Mouse (Mus musculus) right cerebral cortex, postnatal 14 days (tissue): Measurements from ENCODE around the gene Bag5.
"Not testable (repeated sequence)": the region's sequence is repeated elsewhere in the genome, so short reads cannot be mapped to it uniquely, and the experiment has no call there.

Source experiments
- DNase-seq: peaks from one replicate; pipeline ENCODE4 v3.0.0; 2022

Bag5 gene

DNA sequence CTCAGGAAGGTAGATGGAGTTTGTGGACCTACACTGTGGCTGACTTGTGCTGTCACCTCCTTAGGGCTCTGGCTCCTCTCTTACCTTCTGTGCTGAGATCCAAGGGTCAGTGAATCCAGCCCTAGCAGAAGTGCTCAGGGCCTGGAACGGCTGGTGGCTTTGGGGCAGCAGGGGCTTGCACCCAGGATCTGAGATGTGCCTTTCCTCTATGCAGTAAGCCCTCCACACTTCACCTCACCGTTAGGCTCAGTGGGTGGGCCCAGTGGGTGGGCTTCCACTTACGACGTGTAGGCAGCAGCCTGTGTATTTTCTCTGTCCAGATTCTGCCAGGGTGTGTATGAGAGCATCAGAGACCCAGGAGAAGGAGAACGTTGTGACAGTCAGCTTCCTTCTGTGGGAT, 19.9 kb upstream of the Bag5 start:
- no peak for DNase-seq

DNA sequence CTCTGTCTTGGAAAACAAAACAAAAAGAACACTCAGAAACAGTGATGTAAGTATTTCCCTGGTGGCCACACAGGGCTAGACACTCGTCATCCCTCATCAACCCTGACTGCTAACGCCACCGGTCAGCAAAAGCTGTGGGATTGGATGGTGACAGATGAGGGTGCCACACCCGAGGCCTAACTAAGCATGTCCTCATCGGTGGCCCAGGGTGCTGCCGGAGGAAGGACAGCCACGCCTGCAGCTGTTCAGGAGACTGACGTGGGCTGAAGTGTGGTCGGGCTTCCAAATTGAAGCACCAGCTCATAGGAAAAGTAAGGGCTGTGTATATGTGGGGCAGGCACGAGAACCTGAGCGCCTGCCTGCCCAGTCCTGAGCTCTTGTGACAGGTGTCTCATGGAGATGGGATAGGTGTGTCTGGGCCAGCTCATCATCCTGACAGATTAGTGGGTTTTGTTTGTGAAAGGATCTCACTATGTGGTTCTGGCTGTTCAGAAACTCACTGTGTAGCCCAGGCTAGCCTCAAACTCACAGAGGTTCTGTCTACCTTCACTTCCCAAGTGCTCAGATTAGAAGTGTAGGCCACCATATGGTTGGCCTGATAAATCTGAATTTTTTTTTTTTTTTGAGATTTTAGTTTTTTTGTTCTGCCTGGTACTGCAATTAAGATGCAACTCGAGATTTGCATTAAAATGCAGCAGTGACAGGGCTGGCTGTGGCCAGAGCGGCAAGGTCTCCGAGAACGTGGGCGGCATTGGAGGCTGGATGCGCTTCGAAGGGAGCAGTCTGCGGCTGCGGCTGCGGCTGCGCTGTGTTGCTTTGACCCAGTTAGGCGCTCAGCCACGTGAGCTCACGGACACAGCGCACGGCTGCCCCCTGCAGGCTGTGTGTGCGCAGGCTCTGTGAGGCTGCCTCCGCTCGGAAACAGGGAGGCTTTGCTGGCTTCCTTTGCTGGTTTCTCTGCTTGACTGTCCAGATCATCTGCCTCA, 19.1 kb upstream of the Bag5 start:
- DNase-seq = peak; percentile 92

DNA sequence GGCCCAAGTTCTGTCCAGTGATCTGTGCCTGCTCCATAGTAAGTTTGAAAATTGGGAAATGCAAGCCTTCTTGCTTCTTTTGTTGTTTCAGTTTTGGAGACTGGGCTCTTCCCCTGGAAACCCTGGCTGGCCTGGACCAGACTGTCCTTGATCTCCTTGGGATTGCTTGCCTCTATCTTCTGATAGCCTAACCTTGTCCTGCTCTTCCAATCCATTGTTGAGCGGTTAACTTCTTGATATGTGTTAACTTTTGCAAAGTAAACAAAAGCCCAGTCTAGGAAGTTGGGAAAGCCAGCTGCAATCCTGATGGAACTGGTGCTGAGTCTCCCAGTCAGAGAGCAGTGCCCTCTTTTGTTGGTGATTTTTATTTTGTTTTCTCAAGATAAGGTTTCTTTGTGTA, 14.9 kb upstream of the Bag5 start:
- DNase-seq = no peak

DNA sequence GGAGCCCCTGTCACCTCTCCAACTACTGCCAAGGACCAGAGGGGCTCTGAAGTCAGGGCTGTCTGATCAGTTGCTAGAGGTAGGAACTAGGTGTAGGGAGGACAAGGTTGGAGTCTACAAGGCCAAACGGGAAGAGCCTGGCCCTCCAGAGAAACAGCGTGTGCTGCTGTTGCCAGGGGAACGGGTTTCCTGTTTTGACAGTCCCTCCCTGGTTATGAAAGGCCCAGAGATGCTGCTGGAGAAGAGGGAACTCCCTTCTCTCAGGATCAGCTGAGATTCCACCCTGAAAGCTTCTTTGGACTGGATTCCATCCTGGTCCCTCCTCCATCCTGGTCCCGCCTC, 13.0 kb upstream of the Bag5 start:
- DNase-seq = peak; percentile 32

DNA sequence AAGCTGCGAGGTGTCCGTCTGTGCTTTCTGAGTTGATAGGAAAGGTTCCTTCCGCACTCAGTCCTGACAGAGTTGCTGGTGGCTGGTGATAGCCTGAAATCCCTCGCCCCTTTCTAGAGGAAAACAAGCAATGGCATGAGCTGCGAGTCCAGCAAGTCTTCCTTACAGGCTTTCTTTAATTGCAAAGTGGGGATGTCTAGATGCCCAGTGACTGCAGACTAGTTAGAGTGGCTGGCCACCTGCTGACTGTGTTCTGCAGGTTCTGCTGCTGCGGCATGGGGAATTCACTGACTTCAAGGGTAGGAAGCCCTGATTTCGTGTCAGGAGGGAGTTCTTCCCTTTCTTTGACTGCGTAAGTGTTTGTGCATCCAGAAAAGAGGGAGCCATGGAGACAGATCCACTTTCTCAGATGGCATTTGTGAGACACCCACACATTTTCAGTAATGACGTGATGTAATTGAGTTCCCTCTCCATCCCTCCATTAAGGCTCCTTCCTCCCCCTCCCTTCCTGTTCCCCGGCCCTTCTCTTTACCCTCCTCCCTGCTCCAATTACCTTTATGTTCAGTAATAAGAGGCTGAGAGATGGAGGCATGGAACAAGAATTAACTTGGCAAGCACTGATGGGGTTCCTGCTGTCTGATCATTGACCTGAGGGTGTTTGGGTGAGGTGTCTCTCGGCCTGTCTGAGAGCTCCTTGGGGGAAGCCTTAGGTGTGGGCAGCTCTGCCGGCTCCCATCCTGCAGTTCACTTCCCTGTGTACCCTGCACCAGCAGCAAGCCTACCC, 12.5 kb upstream of the Bag5 start:
- DNase-seq = no peak

DNA sequence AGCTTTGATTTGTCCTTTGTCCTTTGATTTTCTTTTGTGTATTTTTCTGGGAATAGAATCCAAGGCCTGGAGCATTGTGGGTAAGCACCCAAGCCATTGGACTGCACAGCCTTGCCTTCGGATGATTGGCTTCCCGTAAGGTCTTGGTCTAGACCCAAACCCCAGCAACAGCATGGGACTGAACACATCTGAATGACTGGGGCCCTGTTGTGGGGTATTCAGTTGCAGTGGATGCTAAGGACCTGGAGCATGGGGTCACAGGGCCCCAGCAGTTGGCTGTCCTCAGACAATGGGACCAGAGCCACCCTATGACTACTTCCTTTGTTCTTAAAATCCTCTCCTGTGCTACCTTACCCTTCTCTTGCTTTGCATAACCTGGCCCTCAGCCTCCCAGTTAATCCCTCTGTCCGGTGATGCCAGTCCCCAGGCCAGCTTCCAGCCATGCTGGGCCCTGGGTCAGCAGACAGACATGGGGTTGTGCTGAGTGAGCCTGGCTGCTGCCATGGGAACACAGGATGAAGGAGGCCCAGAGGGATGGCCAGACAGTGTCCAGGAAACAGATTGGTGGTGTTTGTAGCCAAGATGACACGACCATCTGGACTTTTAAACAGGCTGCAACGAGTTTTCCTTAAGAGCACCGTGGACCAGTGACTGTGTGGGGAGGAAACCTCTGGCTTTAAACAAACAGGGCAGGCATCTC, 11.7 kb upstream of the Bag5 start:
- DNase-seq = no peak

DNA sequence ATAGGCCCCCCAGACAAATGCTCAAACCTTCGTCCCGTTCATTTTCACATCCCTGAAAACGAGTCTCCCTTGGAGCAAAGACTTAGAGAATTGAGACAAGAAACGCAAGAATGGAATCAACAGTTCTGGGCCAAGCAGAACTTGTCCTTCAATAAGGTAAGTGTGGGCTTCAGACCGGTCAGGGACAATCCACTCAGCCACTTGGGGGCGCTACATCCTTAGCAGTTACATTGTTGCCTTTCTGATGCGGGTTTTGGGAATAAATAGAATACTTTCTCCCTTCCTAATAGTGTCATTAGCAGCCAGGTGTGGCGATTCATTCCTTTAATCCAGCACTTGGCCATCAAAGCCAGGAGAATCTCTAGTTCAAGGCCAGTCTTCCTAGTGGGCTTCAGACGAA, 9.6 kb upstream of the Bag5 start:
- DNase-seq = peak; percentile 79

DNA sequence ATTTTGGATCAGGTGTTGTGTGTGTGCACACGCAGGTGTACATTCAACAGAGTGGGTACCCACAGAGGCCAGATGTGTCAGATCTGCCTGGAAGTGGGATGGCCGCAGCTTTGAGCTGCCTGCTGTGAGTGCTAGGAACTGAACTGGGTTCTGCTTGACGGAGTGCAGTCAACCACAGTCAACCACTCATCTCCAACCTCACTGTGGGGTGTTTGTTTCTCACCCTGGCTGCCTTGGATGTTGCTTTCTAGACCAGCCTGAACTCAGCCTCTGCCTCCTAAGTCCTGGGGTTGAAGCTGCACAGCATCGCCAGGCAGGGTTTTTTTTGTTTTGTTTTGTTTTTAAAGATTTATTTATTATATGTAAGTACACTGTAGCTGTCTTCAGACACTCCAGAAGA, 7.2 kb upstream of the Bag5 start:
- DNase-seq = no peak

DNA sequence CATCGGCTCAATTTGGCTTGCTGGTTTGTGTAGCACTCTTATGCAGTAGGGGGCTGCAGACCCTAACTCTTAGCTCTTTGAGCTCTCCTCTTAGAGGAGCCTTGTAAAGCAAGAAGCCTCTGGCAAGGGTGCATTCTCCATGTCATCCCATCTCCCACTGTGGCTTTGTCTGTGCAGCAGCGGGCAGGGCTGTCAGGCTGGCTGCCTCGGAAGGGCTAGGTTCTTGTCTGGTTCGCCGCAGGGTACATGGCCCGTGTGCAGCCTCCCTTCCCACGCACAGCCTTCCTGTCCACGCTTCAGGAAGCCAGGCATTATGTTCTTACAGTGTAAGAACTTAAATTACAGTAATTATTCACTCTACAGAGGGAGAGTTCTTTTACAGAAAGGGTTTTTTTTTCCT, 5.6 kb upstream of the Bag5 start:
- DNase-seq = no peak

DNA sequence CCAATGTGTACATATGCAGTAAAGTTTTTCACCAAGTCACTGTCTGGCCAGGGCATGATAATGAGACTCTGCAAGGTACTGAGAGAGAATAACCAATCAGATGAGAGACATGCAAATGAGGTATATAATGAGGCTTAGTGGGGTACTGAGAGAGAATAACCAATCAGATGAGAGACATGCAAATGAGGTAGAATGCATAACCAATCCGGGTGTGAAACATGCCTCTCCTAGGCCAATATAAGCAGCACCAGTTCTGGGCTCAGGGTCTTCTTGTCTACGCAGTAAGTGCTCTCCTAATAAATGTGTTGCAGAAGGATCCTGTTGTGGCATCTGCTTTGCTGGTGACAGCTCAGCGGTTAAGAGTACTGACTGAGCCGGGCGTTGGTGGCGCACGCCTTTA, 3.4 kb upstream of the Bag5 start:
- DNase-seq = no peak

DNA sequence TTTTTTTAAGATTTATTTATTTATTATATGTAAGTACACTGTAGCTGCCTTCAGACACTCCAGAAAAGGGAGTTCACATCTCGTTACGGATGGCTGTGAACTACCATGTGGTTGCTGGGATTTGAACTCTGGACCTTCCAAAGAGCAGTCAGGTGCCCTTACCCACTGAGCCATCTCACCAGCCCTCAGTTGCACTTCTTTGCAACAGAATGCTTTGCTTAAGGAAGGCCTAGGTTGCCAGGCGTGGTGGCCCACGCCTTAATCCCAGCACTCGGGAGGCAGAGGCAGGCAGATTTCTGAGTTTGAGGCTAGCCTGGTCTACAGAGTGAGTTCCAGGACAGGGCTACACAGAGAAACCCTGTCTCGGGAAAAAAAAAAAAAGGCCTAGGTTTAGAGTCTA, 823 bp upstream of the Bag5 start:
- not testable (repeated sequence) for DNase-seq

DNA sequence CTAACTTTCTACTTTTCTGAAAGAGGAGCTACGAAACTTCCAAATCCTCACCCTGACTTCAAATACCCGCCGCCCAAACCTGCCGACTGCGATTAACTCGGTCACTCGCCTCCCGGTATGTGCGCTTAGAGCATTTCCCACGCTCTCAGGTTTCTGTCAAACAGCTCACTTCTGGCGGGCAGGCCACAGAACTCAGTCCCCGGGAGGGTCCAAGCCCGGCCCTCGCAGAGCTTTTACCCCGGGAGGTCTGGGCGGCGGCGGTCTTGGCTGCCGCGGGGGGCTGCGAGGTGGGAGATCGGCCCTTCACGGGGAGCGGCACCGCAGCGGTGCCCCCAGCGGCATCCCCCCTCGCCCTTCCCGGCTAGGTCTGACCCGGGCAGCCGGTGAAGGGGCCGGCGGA, 581 bp downstream of the Bag5 start:
- DNase-seq = no peak

DNA sequence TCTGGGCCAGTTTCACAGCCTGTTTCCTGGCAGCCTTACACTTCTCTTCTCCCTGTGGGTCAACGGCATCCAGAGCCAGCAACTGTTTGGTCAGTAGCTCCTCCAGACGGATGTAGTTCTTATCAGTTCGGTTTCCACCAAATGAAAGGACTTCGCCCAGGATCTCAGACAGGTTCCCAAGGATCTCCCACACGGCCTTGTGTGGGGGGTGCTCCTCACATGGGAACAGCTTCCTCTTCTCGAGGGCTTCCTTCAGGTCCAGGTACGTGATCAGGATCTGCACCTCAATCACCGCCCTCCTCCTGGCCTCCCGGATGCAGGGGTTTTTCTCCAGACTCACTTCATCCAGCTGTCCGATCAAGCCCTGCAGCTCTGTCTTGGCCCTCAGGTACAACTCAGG, 3.0 kb downstream of the Bag5 start:
- DNase-seq = no peak

DNA sequence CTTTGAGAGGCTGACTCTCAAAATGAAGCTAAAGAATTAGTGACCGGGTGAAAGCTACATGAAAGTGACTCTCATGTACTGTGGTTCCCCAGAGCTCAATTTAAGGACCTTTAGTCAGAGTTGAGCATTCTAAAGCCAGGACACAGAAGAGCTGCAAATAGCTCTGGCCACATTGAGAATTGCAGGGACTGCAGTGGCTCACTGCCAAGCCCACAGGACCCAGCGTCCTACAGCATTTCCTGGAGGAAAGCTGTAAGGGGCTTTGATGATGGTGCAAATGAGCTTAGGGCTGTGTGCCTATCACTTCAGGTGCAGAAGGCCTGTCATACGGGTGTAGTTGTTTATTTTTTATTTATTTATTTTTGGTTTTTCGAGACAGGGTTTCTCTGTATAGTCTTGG, 4.9 kb downstream of the Bag5 start:
- no peak for DNase-seq

DNA sequence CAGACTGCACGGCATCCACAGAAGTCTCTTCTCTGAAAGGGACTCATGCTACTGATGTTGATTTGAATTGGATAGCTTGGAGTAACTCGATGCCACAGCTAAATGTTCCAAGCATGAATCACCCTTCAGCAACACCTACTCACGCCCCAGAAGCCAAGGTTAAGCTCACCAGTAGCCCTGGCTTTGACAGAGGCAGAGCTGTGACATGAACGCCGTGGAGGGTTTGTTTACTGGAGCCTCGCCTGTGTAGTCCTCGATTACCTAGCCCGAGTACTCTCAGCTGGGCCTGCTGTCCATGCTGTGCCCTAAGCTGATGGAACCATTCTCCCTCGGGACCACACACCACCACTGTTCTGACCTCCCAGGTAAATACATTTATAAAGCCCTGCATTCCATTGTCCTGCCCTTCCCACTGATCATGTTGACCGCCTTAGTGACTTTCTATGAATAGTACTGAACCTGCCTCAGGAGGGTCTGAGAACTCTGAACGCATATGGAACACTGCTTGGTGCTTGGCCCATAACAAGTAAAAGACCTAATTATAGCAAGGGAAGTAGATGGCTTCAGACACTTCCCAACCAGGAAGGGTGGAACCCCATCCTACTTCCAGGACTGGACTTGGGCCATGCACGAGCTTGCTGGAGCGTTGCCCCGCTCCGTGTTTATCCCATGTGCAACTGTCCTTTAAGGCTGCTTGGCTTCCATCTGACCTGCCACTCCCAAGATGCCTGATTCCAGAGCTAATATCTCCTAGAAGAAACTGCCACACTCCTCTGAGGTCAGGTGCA, 7.7 kb downstream of the Bag5 start:
- DNase-seq = no peak

DNA sequence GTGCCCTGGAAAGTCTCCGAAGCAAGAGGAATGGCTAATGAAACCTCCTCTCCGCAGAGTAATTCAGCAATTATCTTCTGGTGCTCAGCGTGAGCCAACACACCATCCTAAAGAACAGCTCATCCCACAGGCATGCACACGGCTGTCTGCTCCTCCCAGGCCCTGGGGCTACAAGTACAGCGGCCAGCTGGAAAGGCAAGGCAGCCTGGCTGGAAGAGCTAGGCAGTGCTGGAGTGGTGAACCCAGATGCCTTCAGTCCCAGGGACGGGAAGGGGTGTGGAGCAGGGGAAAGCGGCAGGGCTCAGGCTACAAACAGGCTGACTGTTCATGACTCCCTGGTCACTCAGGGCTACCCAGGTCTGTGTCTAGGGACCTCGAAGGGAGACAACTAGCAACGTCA, 8.4 kb downstream of the Bag5 start:
- no peak for DNase-seq

DNA sequence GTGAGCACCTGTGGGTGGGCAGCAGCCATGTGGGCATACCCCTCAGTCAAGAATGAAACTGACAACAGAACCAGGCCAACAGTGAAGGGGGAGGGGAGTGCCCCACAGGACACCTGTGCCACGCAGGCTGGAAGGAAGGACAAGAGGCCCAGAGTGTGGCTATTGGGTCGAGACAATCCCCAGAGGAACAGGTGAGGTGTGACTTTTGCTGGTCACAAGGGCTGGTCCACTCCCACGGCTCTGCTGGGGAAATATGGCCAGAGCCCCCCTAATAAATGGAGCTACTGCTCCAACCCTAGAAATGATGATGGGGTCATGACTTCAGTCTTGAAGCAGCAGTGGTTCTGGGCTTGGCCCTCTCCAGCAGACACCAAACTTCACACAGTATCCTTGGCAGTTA, 9.8 kb downstream of the Bag5 start:
- DNase-seq = no peak

DNA sequence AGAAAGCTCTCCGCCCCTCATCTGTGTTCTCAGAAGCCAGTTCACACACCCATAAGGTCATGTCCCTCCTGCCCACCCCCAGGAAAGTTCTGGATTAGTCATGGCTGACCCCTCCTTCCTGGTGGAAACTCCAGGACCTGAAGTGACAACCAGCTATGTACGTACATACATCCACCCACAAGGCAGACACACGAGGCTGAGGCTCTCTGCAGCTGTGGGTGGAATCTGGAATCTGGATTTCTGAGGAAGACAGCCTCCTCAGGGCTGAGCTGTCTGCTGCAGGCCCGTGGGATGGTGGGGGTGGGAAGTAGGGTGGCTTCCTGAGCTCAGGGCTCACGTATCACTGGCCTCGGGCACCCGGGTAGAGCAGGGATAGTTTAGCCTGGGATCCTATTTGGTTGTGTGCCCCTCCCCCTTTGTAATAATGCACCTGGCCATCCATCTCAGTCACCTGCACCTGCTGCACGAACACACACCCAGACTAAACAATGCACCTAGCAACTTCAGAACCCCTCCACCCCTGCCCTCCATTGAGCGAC, 12.1 kb downstream of the Bag5 start:
- DNase-seq = no peak

DNA sequence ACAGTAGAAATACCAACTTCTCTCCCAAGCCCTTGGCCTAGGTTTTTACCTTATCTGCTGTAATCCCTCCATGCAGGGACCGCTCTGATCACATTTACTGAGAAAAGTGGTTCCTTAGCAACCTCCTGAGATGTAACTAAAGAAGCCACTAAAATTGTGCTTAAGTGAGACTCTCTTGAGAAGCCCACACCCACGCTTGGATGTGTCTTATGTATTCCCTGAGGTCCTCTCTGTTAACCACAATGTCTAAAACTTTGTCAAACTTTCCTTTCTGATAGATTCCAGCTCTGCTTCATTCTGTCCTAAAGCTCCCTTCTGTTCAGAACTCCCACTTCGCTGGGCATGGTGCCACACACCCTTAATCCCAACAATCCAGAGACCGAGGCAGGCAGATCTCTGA, 13.5 kb downstream of the Bag5 start:
- no peak for DNase-seq

DNA sequence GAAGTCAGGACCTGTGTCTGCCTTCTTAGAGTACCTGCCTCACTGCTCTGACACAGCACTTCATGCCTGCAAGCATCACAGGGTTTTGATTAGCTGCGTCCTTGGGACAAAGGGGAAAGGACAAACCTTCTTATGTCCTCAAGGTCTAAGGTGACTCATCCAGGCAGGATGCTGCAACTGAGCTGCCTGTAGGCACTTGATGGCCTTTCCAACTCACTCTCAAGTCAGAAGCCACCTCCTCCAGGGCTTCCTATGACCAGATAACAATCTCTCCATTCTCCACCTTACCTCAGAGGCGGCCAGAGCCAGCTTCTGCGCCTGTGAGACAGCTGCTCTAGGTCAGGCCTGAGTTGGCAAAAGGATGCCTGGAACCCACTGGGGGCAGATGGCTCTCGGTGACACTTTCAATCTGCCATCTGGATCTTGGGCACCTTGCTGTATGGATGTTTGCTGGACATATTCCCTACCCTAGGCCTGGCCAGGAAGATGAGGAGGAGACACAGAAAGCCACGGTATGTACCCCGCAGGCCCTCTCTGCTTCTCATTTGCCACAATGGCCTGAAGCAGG, 14.6 kb downstream of the Bag5 start:
- DNase-seq = no peak

DNA sequence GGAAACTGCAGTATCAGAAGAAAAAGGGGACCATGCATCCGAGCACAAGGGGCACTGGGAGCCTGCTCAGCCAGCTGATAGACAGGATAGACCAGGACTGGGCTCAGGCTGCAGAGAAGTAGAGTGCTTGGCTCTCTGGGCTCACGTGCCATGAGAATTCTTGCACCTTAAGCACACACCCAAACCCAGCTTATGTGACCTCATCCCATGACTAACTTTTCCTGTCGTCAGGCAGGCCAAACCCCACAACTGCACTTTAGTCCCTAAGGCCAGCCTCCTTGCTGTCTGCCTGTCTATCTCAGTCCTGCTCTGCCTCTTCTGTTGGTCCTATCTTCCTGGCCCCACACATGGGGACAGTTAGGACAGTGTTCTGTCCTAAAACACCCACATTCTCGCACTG, 15.3 kb downstream of the Bag5 start:
- DNase-seq = no peak

DNA sequence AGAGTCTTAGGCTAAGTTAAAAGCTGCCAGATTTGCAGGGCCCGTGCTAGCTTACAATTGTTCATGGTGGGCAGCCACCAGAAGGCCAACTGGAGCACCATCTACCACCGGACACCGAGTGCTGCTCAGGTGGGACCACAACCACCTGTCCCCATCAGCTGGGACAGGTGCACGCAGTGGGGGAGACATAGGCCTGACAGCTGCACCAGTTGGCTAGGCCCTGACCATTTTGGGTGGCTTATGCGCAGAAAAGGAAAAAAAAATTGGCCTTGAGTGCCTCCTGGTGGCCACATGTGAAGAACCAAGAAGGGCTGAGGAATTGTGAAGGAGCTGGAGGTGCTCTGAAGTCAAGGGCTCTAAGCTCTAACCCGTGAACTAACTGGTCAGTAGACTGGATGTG, 16.8 kb downstream of the Bag5 start:
- DNase-seq = peak; percentile 76
